20 mouse cellular contexts compared by ENCODE assay signal in the genomic region with DNA sequence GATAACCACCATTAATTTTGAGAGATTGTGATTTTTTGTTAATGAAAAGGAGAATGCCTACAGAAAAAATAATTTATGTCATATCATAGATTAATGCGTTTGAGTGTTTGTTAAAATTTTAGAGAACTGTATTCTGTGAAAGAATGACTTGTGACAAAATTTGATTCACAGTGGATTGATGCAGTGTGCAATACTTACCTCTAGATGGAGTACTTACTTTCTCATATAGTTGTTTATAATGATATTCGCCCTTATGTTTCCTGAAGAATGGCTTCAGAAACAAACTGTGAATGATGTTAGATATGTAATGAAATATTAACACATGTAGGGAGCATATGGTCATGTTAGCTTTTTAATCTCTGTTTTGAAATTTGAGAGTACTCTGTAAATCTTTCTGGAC. TPM values are rescaled to one million over a fixed set of nuclear protein-coding genes. Genes with fewer than 3 reads are reported as not detected.
DNase-seq lines count a peak whose midpoint lies in the region; ATAC-seq and TF ChIP-seq lines count a peak whose summit lies in the region.
"Had no signal": no experiment of that assay in that cellular context is flagged by ENCODE, and none has a peak within 500 bp of the region (broad histone marks: within the 10 kb centered on the region; RNA-seq: fewer than 3 reads in every experiment).

No protein-coding gene starts in this region.

- no peaks in the 10 kb centered on the region for H3K79me2 ChIP-seq in liver, adult 2 months (ENCODE audit: control insufficient read depth, insufficient read depth, low read length)

- ATAC-seq in inflammation-experienced regulatory T-cells, adult 6 months, result peak; percentile 41
- ATAC-seq: forebrain, embryonic 15.5 days had no signal

- TF ChIP-seq POLR2A in liver, adult 2 months (IDR thresholded peaks at IDR 0.05; ENCODE audit: extremely low read depth, insufficient read depth, low read length), result no peak

- intact Hi-C loops in gastrocnemius, adult 2 months (cut with DNase I), result loop anchor here (2.0 kb wide), 1 partner anchor 78 kb away; no protein-coding TSS in a partner anchor
- intact Hi-C loops in heart, postnatal 25 days (cut with DNase I), result loop anchor here (2.0 kb wide), 1 partner anchor 78 kb away; no protein-coding TSS in a partner anchor

- H3K27ac ChIP-seq in gastrocnemius, adult 2 months, result no peak overlapping the region
- no peak overlapping the region for H3K27ac ChIP-seq in liver, adult 2 months (replicated peaks; ENCODE audit: insufficient read depth, low read depth, low read length)
- H3K27ac ChIP-seq: embryonic facial prominence, embryonic 12.5 days; forebrain, embryonic 15.5 days; heart, embryonic 15.5 days; midbrain, embryonic 10.5 days; neural tube, embryonic 12.5 days had no signal

- peaks cover 3% of the 10 kb centered on the region; the same call in 1 of the 2 replicates for H3K4me1 ChIP-seq in liver, adult 2 months (ENCODE audit: control insufficient read depth, insufficient read depth, low read length)
- H3K4me1 ChIP-seq in E14TG2a.4 (replicated peaks; ENCODE audit: low read depth, low read length), result no peaks in the 10 kb centered on the region
- H3K4me1 ChIP-seq: embryonic facial prominence, embryonic 12.5 days; forebrain, embryonic 15.5 days; heart, embryonic 15.5 days; midbrain, embryonic 10.5 days; neural tube, embryonic 12.5 days had no signal

- WGBS in liver, adult 2 months, result 32% methylated on average over 2 of the region's 2 CpGs

- peaks cover 2% of the 10 kb centered on the region; the same call in 1 of the 2 replicates for H3K36me3 ChIP-seq in liver, adult 2 months (ENCODE audit: control insufficient read depth, insufficient read depth, low read length)
- H3K36me3 ChIP-seq in E14TG2a.4 (ENCODE audit: insufficient read depth, low read length), result no peaks in the 10 kb centered on the region
- H3K36me3 ChIP-seq: embryonic facial prominence, embryonic 12.5 days; forebrain, embryonic 15.5 days; heart, embryonic 15.5 days; midbrain, embryonic 10.5 days; neural tube, embryonic 12.5 days had no signal

- DNase-seq in gastrocnemius, adult 2 months, result no peak
- DNase-seq in gastrocnemius, postnatal 10 days, result no peak
- DNase-seq in liver, adult 2 months (ENCODE audit: extremely low read depth, low read depth, low spot score), result peak; percentile 42
- DNase-seq in liver, result no peak
- no peak for DNase-seq in urinary bladder, postnatal 14 days (ENCODE audit: low spot score)
- DNase-seq in heart, postnatal 25 days (ENCODE audit: low spot score), result no peak
- DNase-seq: adrenal gland, postnatal 36 days; cerebellum, adult 11 months; gastrocnemius, postnatal 25 days; kidney, adult 11 months; lung, adult 2 months; spleen, adult 18-20 months had no signal

- TF ChIP-seq CTCF in gastrocnemius, adult 2 months (IDR thresholded peaks at IDR 0.05), result peak; percentile 60
- TF ChIP-seq CTCF in liver, adult 2 months (IDR thresholded peaks at IDR 0.05; ENCODE audit: low read depth, low read length), result no peak
- peak; percentile 18; the same call in 1 of the 2 replicates for TF ChIP-seq CTCF in E14TG2a.4 (conservative IDR thresholded peaks at IDR 0.05; ENCODE audit: low read length)

- no peak overlapping the region for H3K4me3 ChIP-seq in gastrocnemius, adult 2 months
- no peak overlapping the region for H3K4me3 ChIP-seq in liver, adult 2 months (ENCODE audit: insufficient read depth, low read depth, low read length)
- no peak overlapping the region for H3K4me3 ChIP-seq in E14TG2a.4 (replicated peaks; ENCODE audit: low read length)
- H3K4me3 ChIP-seq: embryonic facial prominence, embryonic 12.5 days; forebrain, embryonic 15.5 days; heart, embryonic 15.5 days; midbrain, embryonic 10.5 days; neural tube, embryonic 12.5 days had no signal

- no peaks in the 10 kb centered on the region for H3K27me3 ChIP-seq in liver, adult 2 months (ENCODE audit: control insufficient read depth, insufficient read depth, low read length)
- H3K27me3 ChIP-seq in E14TG2a.4 (ENCODE audit: insufficient read depth, low read length), result no peaks in the 10 kb centered on the region
- H3K27me3 ChIP-seq: embryonic facial prominence, embryonic 12.5 days; forebrain, embryonic 15.5 days; heart, embryonic 15.5 days; neural tube, embryonic 12.5 days had no signal

- H3K9me3 ChIP-seq in E14TG2a.4 (ENCODE audit: low read length), result no peaks in the 10 kb centered on the region
- H3K9me3 ChIP-seq: embryonic facial prominence, embryonic 12.5 days; forebrain, embryonic 15.5 days; heart, embryonic 15.5 days; midbrain, embryonic 10.5 days; neural tube, embryonic 12.5 days had no signal

- H3K9ac ChIP-seq in liver, adult 2 months (ENCODE audit: low read depth, low read length), result no peak overlapping the region
- H3K9ac ChIP-seq: embryonic facial prominence, embryonic 12.5 days; forebrain, embryonic 15.5 days; heart, embryonic 15.5 days; neural tube, embryonic 12.5 days had no signal

RNA-seq across cellular contexts. Expression of a gene that starts 10.5 kb away (rescaled TPM):
- total RNA-seq in gastrocnemius, adult 2 months (2021), result 1 to 10 TPM; 2.3 to 4.1 TPM
- 1 to 10 TPM; 3.8 to 4.4 TPM for total RNA-seq in gastrocnemius, postnatal 10 days (2021)
- 29.0 and 31.9 TPM in 2 replicates for total RNA-seq in liver, adult 2 months (2014; rRNA removed)
- 4.4 and 6.1 TPM in 2 replicates for polyA plus RNA-seq in liver, adult 2 months (2012; rRNA removed)
- 10 to 100 TPM in 1 of 3 experiments, 1 to 10 TPM in 2; 6.5 to 11.0 (median 6.5) TPM for polyA plus RNA-seq in inflammation-experienced regulatory T-cells, adult 6 months (2017; shearing (Covaris generic))
- 1 to 10 TPM; 5.9 to 7.5 TPM for total RNA-seq in heart, postnatal 25 days (2021)

RNA-seq across cellular contexts. Expression of a gene that starts 40.4 kb away (rescaled TPM):
- not detected for total RNA-seq in gastrocnemius, adult 2 months (2021)
- total RNA-seq in gastrocnemius, postnatal 10 days (2021), result not detected
- total RNA-seq in liver, adult 2 months (2014; rRNA removed), result not detected in 2 replicates
- polyA plus RNA-seq in liver, adult 2 months (2012; rRNA removed), result not detected in 2 replicates
- under 1 TPM in 1 of 3 experiments, not detected in 2; 0.05 TPM for polyA plus RNA-seq in inflammation-experienced regulatory T-cells, adult 6 months (2017; shearing (Covaris generic))
- not detected for total RNA-seq in heart, postnatal 25 days (2021)
- total RNA-seq: adrenal gland, postnatal 36 days; ES-E14; gastrocnemius, postnatal 25 days had no signal
- polyA plus RNA-seq: embryonic facial prominence, embryonic 12.5 days; heart, embryonic 15.5 days; lung, adult 2 months; midbrain, embryonic 10.5 days; neural tube, embryonic 12.5 days had no signal
